Mouse (Mus musculus): ENCODE measurements around the gene Vcl. TPM values are rescaled to one million over a fixed set of nuclear protein-coding genes. Genes with fewer than 3 reads are reported as not detected.

Gene Vcl
- total and polyA plus RNA-seq, 3 experiments: 2.1 to 4.6 (median 4.5) TPM

GRCm38 (mm10) chr14:21053586-21053985 lies 124.4 kb downstream of the Vcl start:
- H3K27me3 ChIP-seq (replicated peaks): no peaks in the 10 kb centered on the region
- H3K4me2 ChIP-seq (ENCODE audit: insufficient read depth, low read depth, poor library complexity, severe bottlenecking): peak overlapping the region; percentile 98; the same call in 1 of the 2 replicates
- no peak overlapping the region; the same call in 1 of the 2 replicates for H3K9ac ChIP-seq (ENCODE audit: insufficient read depth, low read depth)
- dilution Hi-C loops (cut with MboI; ENCODE audit: extremely low pct_ligation_motif_present, extremely low pct_unique_long_range_greater_than_20kb, low sequenced_read_pairs): no loop called here
- H3K79me2 ChIP-seq (replicated peaks; ENCODE audit: control insufficient read depth, extremely low read depth, insufficient read depth, poor library complexity, severe bottlenecking): peaks cover 21% of the 10 kb centered on the region
- H3K36me3 ChIP-seq (replicated peaks in 1 of 2; ENCODE audit: control insufficient read depth in 1 of 2, insufficient read depth in 1 of 2, low read length in 1 of 2): peaks cover 0 to 16% of the 10 kb centered on the region in 2 experiments
- in situ Hi-C loops (cut with MboI; ENCODE audit: low pct_ligation_motif_present, low pct_unique_long_range_greater_than_20kb, low sequenced_read_pairs): no loop called here
- TF ChIP-seq EP300 (IDR thresholded peaks at IDR 0.05; ENCODE audit: low read length) (no peak), HCFC1 (IDR thresholded peaks at IDR 0.05; ENCODE audit: low read depth, low read length) (no peak), ELF1 (IDR thresholded peaks at IDR 0.05; ENCODE audit: low read depth, low read length) (no peak), ZKSCAN1 (IDR thresholded peaks at IDR 0.05; ENCODE audit: borderline replicate concordance, low read depth, low read length) (no peak), E2F4 (IDR thresholded peaks at IDR 0.05; ENCODE audit: insufficient replicate concordance, low read depth, low read length) (no peak), ZMIZ1 (IDR thresholded peaks at IDR 0.05; ENCODE audit: low read depth, low read length) (no peak), PAX5 (IDR thresholded peaks at IDR 0.05; ENCODE audit: low read length) (no peak), POLR2AphosphoS2 (IDR thresholded peaks at IDR 0.05; ENCODE audit: low read depth, low read length) (no peak)
- H3K4me1 ChIP-seq (ENCODE audit: control insufficient read depth in 1 of 2, insufficient read depth in 2 of 2): peaks cover 0 to 30% of the 10 kb centered on the region in 2 experiments; a peak in 2 of 4 replicates
- H3K4me3 ChIP-seq (replicated peaks in 1 of 3; ENCODE audit: low read depth in 2 of 3, low read length in 2 of 3, poor library complexity in 1 of 3): peak overlapping the region in 1 of 3 experiments; percentile 99
- DNase-seq (ENCODE audit: extremely low read depth): no peak
- H3K9me3 ChIP-seq (replicated peaks; ENCODE audit: low read length): no peaks in the 10 kb centered on the region
- no peak overlapping the region for H3K27ac ChIP-seq (ENCODE audit: insufficient read depth, low read depth)

- no peaks in the 10 kb centered on the region for H3K27me3 ChIP-seq (replicated peaks)
- TF ChIP-seq ZNF384 (IDR thresholded peaks at IDR 0.05; ENCODE audit: low read depth, low read length) (no peak), NELFE (IDR thresholded peaks at IDR 0.05; ENCODE audit: low read depth, low read length) (no peak), ZKSCAN1 (IDR thresholded peaks at IDR 0.05; ENCODE audit: borderline replicate concordance, low read depth, low read length) (no peak), MAFK (IDR thresholded peaks at IDR 0.05; ENCODE audit: insufficient replicate concordance, low read length) (no peak), GABPA (IDR thresholded peaks at IDR 0.05; ENCODE audit: insufficient replicate concordance, low read depth, low read length) (no peak), ELF1 (IDR thresholded peaks at IDR 0.05; ENCODE audit: low read depth, low read length) (no peak), MEF2A (IDR thresholded peaks at IDR 0.05; ENCODE audit: borderline replicate concordance, low read depth, low read length) (no peak), POLR2A (IDR thresholded peaks at IDR 0.05; ENCODE audit: low read depth, low read length) (no peak), ZMIZ1 (IDR thresholded peaks at IDR 0.05; ENCODE audit: low read depth, low read length) (no peak), E2F4 (IDR thresholded peaks at IDR 0.05; ENCODE audit: insufficient replicate concordance, low read depth, low read length) (no peak)
- H3K4me2 ChIP-seq (ENCODE audit: insufficient read depth, low read depth, poor library complexity, severe bottlenecking): no peak overlapping the region
- in situ Hi-C loops (cut with MboI; ENCODE audit: low pct_ligation_motif_present, low pct_unique_long_range_greater_than_20kb, low sequenced_read_pairs): no loop called here
- H3K9ac ChIP-seq (ENCODE audit: insufficient read depth, low read depth): no peak overlapping the region
- no peak overlapping the region for H3K27ac ChIP-seq (ENCODE audit: insufficient read depth, low read depth)
- no peaks in the 10 kb centered on the region for H3K9me3 ChIP-seq (replicated peaks; ENCODE audit: low read length)
- no peak for DNase-seq (ENCODE audit: extremely low read depth)
- H3K36me3 ChIP-seq (replicated peaks in 1 of 2; ENCODE audit: control insufficient read depth in 1 of 2, insufficient read depth in 1 of 2, low read length in 1 of 2): peaks cover 0 to 16% of the 10 kb centered on the region in 2 experiments
- H3K79me2 ChIP-seq (replicated peaks; ENCODE audit: control insufficient read depth, extremely low read depth, insufficient read depth, poor library complexity, severe bottlenecking): no peaks in the 10 kb centered on the region; the same call in 1 of the 2 replicates
- dilution Hi-C loops (cut with MboI; ENCODE audit: extremely low pct_ligation_motif_present, extremely low pct_unique_long_range_greater_than_20kb, low sequenced_read_pairs): no loop called here
- no peak overlapping the region for H3K4me3 ChIP-seq (replicated peaks in 1 of 3; ENCODE audit: low read depth in 2 of 3, low read length in 2 of 3, poor library complexity in 1 of 3)
- peaks cover 0 to 10% of the 10 kb centered on the region in 2 experiments; a peak in 1 of 4 replicates for H3K4me1 ChIP-seq (ENCODE audit: control insufficient read depth in 1 of 2, insufficient read depth in 2 of 2)
Measured at GRCm38 (mm10) chr14:21058972-21059371, 129.8 kb downstream of the Vcl start.

All from CH12.LX (cell line).